Comparison of ENCODE assay signal across 16 mouse cellular contexts in genomic region chr2:80913478-80913877, GRCm38 (mm10).
"Had no signal": no experiment of that assay in that cellular context is flagged by ENCODE, and none has a peak within 500 bp of the region (broad histone marks: within the 10 kb centered on the region; RNA-seq: fewer than 3 reads in every experiment).

No protein-coding gene starts in this region.

- H3K36me3 ChIP-seq: neural tube, embryonic 13.5 days; neural tube, embryonic 15.5 days; stomach, embryonic 15.5 days had no signal

- DNase-seq: retina, postnatal 1 day; right cerebral cortex, adult 18-20 months; right cerebral cortex, postnatal 14 days; right cerebral cortex, postnatal 25 days; right cerebral cortex, postnatal 4 days; spleen, adult 18-20 months; thymus, adult 18-20 months; thymus, adult 2 months; thymus, postnatal 14 days; thymus, postnatal 25 days; thymus, postnatal 36 days; thymus, postnatal 4 days had no signal

- H3K9me3 ChIP-seq: neural tube, embryonic 13.5 days; neural tube, embryonic 15.5 days; stomach, embryonic 15.5 days had no signal

- H3K9ac ChIP-seq: neural tube, embryonic 13.5 days; neural tube, embryonic 15.5 days; stomach, embryonic 15.5 days had no signal

- H3K4me3 ChIP-seq: neural tube, embryonic 13.5 days; neural tube, embryonic 15.5 days; stomach, embryonic 15.5 days had no signal

- H3K4me1 ChIP-seq: neural tube, embryonic 13.5 days; neural tube, embryonic 15.5 days; stomach, embryonic 15.5 days had no signal

- H3K27ac ChIP-seq: neural tube, embryonic 13.5 days; neural tube, embryonic 15.5 days; stomach, embryonic 15.5 days; stomach, postnatal 0 days had no signal

- H3K27me3 ChIP-seq: neural tube, embryonic 13.5 days; neural tube, embryonic 15.5 days; stomach, embryonic 15.5 days had no signal

- H3K4me2 ChIP-seq: neural tube, embryonic 13.5 days; neural tube, embryonic 15.5 days; stomach, embryonic 15.5 days had no signal
